In genomic region chr12:80730567-80730966, GRCm38 (mm10) we compare ENCODE assay signal across 9 mouse cellular contexts. TPM values are rescaled to one million over a fixed set of nuclear protein-coding genes. Genes with fewer than 3 reads are reported as not detected.
DNase-seq lines count a peak whose midpoint lies in the region; ATAC-seq and TF ChIP-seq lines count a peak whose summit lies in the region.
"Had no signal": no experiment of that assay in that cellular context is flagged by ENCODE, and none has a peak within 500 bp of the region (broad histone marks: within the 10 kb centered on the region; RNA-seq: fewer than 3 reads in every experiment).

No protein-coding gene starts in this region.

- peak overlapping the region; percentile 19; the same call in 1 of the 2 replicates for H3K4me2 ChIP-seq in embryonic facial prominence, embryonic 12.5 days (replicated peaks)
- peak overlapping the region; percentile 43; the same call in 1 of the 2 replicates for H3K4me2 ChIP-seq in heart, postnatal 0 days (ENCODE audit: low read depth, low read length)
- H3K4me2 ChIP-seq in liver, embryonic 14.5 days (ENCODE audit: low read depth), result no peak overlapping the region
- peak overlapping the region; percentile 30; the same call in 1 of the 2 replicates for H3K4me2 ChIP-seq in neural tube, embryonic 15.5 days

- H3K9ac ChIP-seq in embryonic facial prominence, embryonic 12.5 days, result no peak overlapping the region
- no peak overlapping the region for H3K9ac ChIP-seq in heart, postnatal 0 days (replicated peaks; ENCODE audit: low read depth, low read length)
- H3K9ac ChIP-seq in liver, embryonic 14.5 days (replicated peaks), result no peak overlapping the region
- H3K9ac ChIP-seq in neural tube, embryonic 15.5 days (replicated peaks), result no peak overlapping the region; the same call in 1 of the 2 replicates

- WGBS in embryonic facial prominence, embryonic 12.5 days, result 8% methylated on average over 9 of the region's 9 CpGs
- WGBS in heart, postnatal 0 days, result 6% methylated on average over 9 of the region's 9 CpGs
- 12% methylated on average over 9 of the region's 9 CpGs for WGBS in liver, embryonic 14.5 days (ENCODE audit: insufficient replicate concordance)
- 4% methylated on average over 9 of the region's 9 CpGs for WGBS in neural tube, embryonic 15.5 days

- H3K27ac ChIP-seq in embryonic facial prominence, embryonic 12.5 days, result no peak overlapping the region
- no peak overlapping the region for H3K27ac ChIP-seq in heart, postnatal 0 days (ENCODE audit: low read depth)
- no peak overlapping the region for H3K27ac ChIP-seq in liver, embryonic 14.5 days
- H3K27ac ChIP-seq in neural tube, embryonic 15.5 days (replicated peaks), result no peak overlapping the region

- peak; percentile 60; the same call in 1 of the 2 replicates for ATAC-seq in embryonic facial prominence, embryonic 12.5 days (ENCODE audit: insufficient number of reproducible peaks, insufficient read depth, low FRiP score, low TSS enrichment)
- peak; percentile 89 for ATAC-seq in heart, postnatal 0 days (ENCODE audit: insufficient read depth, low read depth)
- ATAC-seq in liver, embryonic 14.5 days (ENCODE audit: insufficient read depth), result no peak
- ATAC-seq in neural tube, embryonic 15.5 days (ENCODE audit: low FRiP score), result peak; percentile 87
- no peak for ATAC-seq in activated CD4-positive, CD25-positive, alpha-beta regulatory T cell, adult 4 months

- no peak for TF ChIP-seq EP300 in heart, postnatal 0 days (IDR thresholded peaks at IDR 0.05; ENCODE audit: low read depth)
- TF ChIP-seq EP300 in liver, embryonic 14.5 days (IDR thresholded peaks at IDR 0.05; ENCODE audit: low read depth), result no peak

- TF ChIP-seq CTCF in heart, postnatal 0 days (IDR thresholded peaks at IDR 0.05; ENCODE audit: low read depth), result peak; percentile 87
- peak; percentile 66 for TF ChIP-seq CTCF in liver, embryonic 14.5 days (IDR thresholded peaks at IDR 0.05; ENCODE audit: low read depth)

- no peaks in the 10 kb centered on the region for H3K4me1 ChIP-seq in embryonic facial prominence, embryonic 12.5 days
- no peaks in the 10 kb centered on the region for H3K4me1 ChIP-seq in heart, postnatal 0 days (ENCODE audit: control insufficient read depth, insufficient read depth)
- H3K4me1 ChIP-seq in liver, embryonic 14.5 days (replicated peaks; ENCODE audit: control insufficient read depth in 2 of 2, insufficient read depth in 2 of 2, low read length in 1 of 2), result peaks cover 0 to 3% of the 10 kb centered on the region in 2 experiments; a peak in 1 of 4 replicates
- H3K4me1 ChIP-seq in neural tube, embryonic 15.5 days, result peaks cover 8% of the 10 kb centered on the region; the same call in 1 of the 2 replicates

- no peaks in the 10 kb centered on the region for H3K9me3 ChIP-seq in embryonic facial prominence, embryonic 12.5 days
- no peaks in the 10 kb centered on the region for H3K9me3 ChIP-seq in heart, postnatal 0 days (replicated peaks; ENCODE audit: control insufficient read depth, low read length)
- no peaks in the 10 kb centered on the region for H3K9me3 ChIP-seq in liver, embryonic 14.5 days (ENCODE audit: control insufficient read depth, low read length)
- H3K9me3 ChIP-seq in neural tube, embryonic 15.5 days (replicated peaks), result no peaks in the 10 kb centered on the region

- DNase-seq in urinary bladder, postnatal 4 days (ENCODE audit: low spot score in 2 of 2), result peak; percentile 50 to 71
- DNase-seq in urinary bladder, adult 2 months (ENCODE audit: low spot score), result no peak
- DNase-seq in heart, postnatal 0 days (ENCODE audit: low spot score), result peak; percentile 81
- DNase-seq in kidney, postnatal 25 days, result peak; percentile 55 to 75
- no peak for DNase-seq in liver, embryonic 14.5 days (ENCODE audit: low read depth in 3 of 3, low spot score in 3 of 3)

- no peaks in the 10 kb centered on the region; the same call in 1 of the 2 replicates for H3K27me3 ChIP-seq in embryonic facial prominence, embryonic 12.5 days
- H3K27me3 ChIP-seq in heart, postnatal 0 days (ENCODE audit: control insufficient read depth, insufficient read depth, low read length), result 0 out of 2 replicates have a peak, but pooled peaks cover 8% of the 10 kb centered on the region
- no peaks in the 10 kb centered on the region; the same call in 1 of the 2 replicates for H3K27me3 ChIP-seq in liver, embryonic 14.5 days (ENCODE audit: control insufficient read depth, insufficient read depth, low read length)
- H3K27me3 ChIP-seq in neural tube, embryonic 15.5 days (replicated peaks), result no peaks in the 10 kb centered on the region

- no peak overlapping the region for H3K4me3 ChIP-seq in embryonic facial prominence, embryonic 12.5 days
- no peak overlapping the region for H3K4me3 ChIP-seq in heart, postnatal 0 days (ENCODE audit: low read depth, low read length)
- no peak overlapping the region for H3K4me3 ChIP-seq in liver, embryonic 14.5 days (ENCODE audit: insufficient read depth in 1 of 2, low read depth in 2 of 2, low read length in 2 of 2)
- H3K4me3 ChIP-seq in neural tube, embryonic 15.5 days (replicated peaks), result no peak overlapping the region

- no peaks in the 10 kb centered on the region for H3K36me3 ChIP-seq in embryonic facial prominence, embryonic 12.5 days
- no peaks in the 10 kb centered on the region for H3K36me3 ChIP-seq in heart, postnatal 0 days (replicated peaks; ENCODE audit: control insufficient read depth, insufficient read depth, low read length)
- H3K36me3 ChIP-seq in liver, embryonic 14.5 days (replicated peaks; ENCODE audit: control insufficient read depth, insufficient read depth, low read depth), result no peaks in the 10 kb centered on the region
- no peaks in the 10 kb centered on the region for H3K36me3 ChIP-seq in neural tube, embryonic 15.5 days

RNA-seq across cellular contexts. Expression of gene Ccdc177, which starts 29.9 kb away (rescaled TPM):
- polyA plus RNA-seq in urinary bladder, adult 2 months (2012; rRNA removed), result 0.01 TPM in 2 replicates
- polyA plus RNA-seq in embryonic facial prominence, embryonic 12.5 days (2016; fragmentation: Nextera tagmentation; extraction: Ambion mirVana), result 1.4 TPM in 2 replicates
- total RNA-seq in heart, postnatal 0 days (2014; rRNA removed; ENCODE audit: low replicate concordance), result 0.31 TPM in 1 of 2 replicates, not detected in the other
- polyA plus RNA-seq in heart, postnatal 0 days (2015; fragmentation: Nextera tagmentation; extraction: Ambion mirVana), result not detected in 2 replicates
- polyA plus RNA-seq in liver, embryonic 14.5 days (2012; rRNA removed), result 0.01 TPM in 1 of 2 replicates, not detected in the other
- polyA plus RNA-seq in liver, embryonic 14.5 days (2014; fragmentation: Nextera tagmentation; extraction: Ambion mirVana), result not detected in 2 replicates
- 1.5 and 2.1 TPM in 2 replicates for polyA plus RNA-seq in neural tube, embryonic 15.5 days (2015; fragmentation: Nextera tagmentation; extraction: Ambion mirVana)
- not detected for polyA plus RNA-seq in activated CD4-positive, CD25-positive, alpha-beta regulatory T cell, adult 4 months (2017; shearing (Covaris generic))
- total RNA-seq: neutrophil, adult 5-6 weeks had no signal

RNA-seq across cellular contexts. Expression of gene Plekhd1, which starts 38.2 kb away (rescaled TPM):
- polyA plus RNA-seq in urinary bladder, adult 2 months (2012; rRNA removed), result 6.5 and 7.7 TPM in 2 replicates
- polyA plus RNA-seq in embryonic facial prominence, embryonic 12.5 days (2016; fragmentation: Nextera tagmentation; extraction: Ambion mirVana), result 1.5 and 2.5 TPM in 2 replicates
- 2.3 TPM in 1 of 2 replicates, not detected in the other for total RNA-seq in heart, postnatal 0 days (2014; rRNA removed; ENCODE audit: low replicate concordance)
- 0.18 and 0.19 TPM in 2 replicates for polyA plus RNA-seq in heart, postnatal 0 days (2015; fragmentation: Nextera tagmentation; extraction: Ambion mirVana)
- 0.19 and 0.22 TPM in 2 replicates for polyA plus RNA-seq in liver, embryonic 14.5 days (2012; rRNA removed)
- polyA plus RNA-seq in liver, embryonic 14.5 days (2014; fragmentation: Nextera tagmentation; extraction: Ambion mirVana), result 0.10 and 0.14 TPM in 2 replicates
- polyA plus RNA-seq in neural tube, embryonic 15.5 days (2015; fragmentation: Nextera tagmentation; extraction: Ambion mirVana), result 10.5 and 11.8 TPM in 2 replicates
- 1 to 10 TPM in 1 of 2 experiments, under 1 TPM in 1; 0.36 to 1.3 TPM for polyA plus RNA-seq in activated CD4-positive, CD25-positive, alpha-beta regulatory T cell, adult 4 months (2017; shearing (Covaris generic))
- total RNA-seq: neutrophil, adult 5-6 weeks had no signal

RNA-seq across cellular contexts. Expression of gene Susd6, which starts 59.7 kb away (rescaled TPM):
- 45.8 and 47.4 TPM in 2 replicates for polyA plus RNA-seq in urinary bladder, adult 2 months (2012; rRNA removed)
- 16.0 and 18.0 TPM in 2 replicates for polyA plus RNA-seq in embryonic facial prominence, embryonic 12.5 days (2016; fragmentation: Nextera tagmentation; extraction: Ambion mirVana)
- 50.2 and 50.6 TPM in 2 replicates for total RNA-seq in heart, postnatal 0 days (2014; rRNA removed; ENCODE audit: low replicate concordance)
- 15.1 and 15.4 TPM in 2 replicates for polyA plus RNA-seq in heart, postnatal 0 days (2015; fragmentation: Nextera tagmentation; extraction: Ambion mirVana)
- 11.0 and 11.1 TPM in 2 replicates for polyA plus RNA-seq in liver, embryonic 14.5 days (2012; rRNA removed)
- 11.6 and 13.9 TPM in 2 replicates for polyA plus RNA-seq in liver, embryonic 14.5 days (2014; fragmentation: Nextera tagmentation; extraction: Ambion mirVana)
- 9.1 and 11.9 TPM in 2 replicates for polyA plus RNA-seq in neural tube, embryonic 15.5 days (2015; fragmentation: Nextera tagmentation; extraction: Ambion mirVana)
- 10 to 100 TPM; 21.8 to 29.4 TPM for polyA plus RNA-seq in activated CD4-positive, CD25-positive, alpha-beta regulatory T cell, adult 4 months (2017; shearing (Covaris generic))

Comparison
In these comparisons a context has a peak if more than half of its experiments do, and no peak if none do; other contexts are left out.
1. DNase-seq: peak in urinary bladder, postnatal 4 days (2 of 2), heart, postnatal 0 days (single experiment) and kidney, postnatal 25 days (2 of 2); none in urinary bladder, adult 2 months (single experiment) and liver, embryonic 14.5 days (0 of 3).
2. ATAC-seq: peak in embryonic facial prominence, embryonic 12.5 days (single experiment), heart, postnatal 0 days (single experiment) and neural tube, embryonic 15.5 days (single experiment); none in liver, embryonic 14.5 days (single experiment) and activated CD4-positive, CD25-positive, alpha-beta regulatory T cell, adult 4 months (single experiment).